Mouse (Mus musculus) neural tube, embryonic 12.5 days (tissue): ENCODE measurements around the gene Lyrm4. TPM values are rescaled to one million over a fixed set of nuclear protein-coding genes. Genes with fewer than 3 reads are reported as not detected.

ENCODE experiments used
- ATAC-seq: fragments of 200-750 bp; cut with Nextera tagmentation; 2 replicates; pipeline ENCODE4 v1.8.0; 2017; ENCODE audit warnings: low read depth, mild to moderate bottlenecking, moderate TSS enrichment, moderate library complexity; ENCODE audit not compliant: low FRiP score
- H3K27ac ChIP-seq: fragments of 300-500 bp; sonication (generic); 2 replicates; pipeline ENCODE4 v1.5.1; 2016
- H3K27me3 ChIP-seq: fragments of 300-500 bp; sonication (generic); replicated peaks from 2 replicates; pipeline ENCODE4 v1.6.1; 2016; ENCODE audit warnings: mild to moderate bottlenecking
- H3K36me3 ChIP-seq: fragments of 300-500 bp; sonication (generic); 2 replicates; pipeline ENCODE4 v1.6.1; 2016; ENCODE audit warnings: mild to moderate bottlenecking
- H3K4me1 ChIP-seq: fragments of 300-500 bp; sonication (generic); 2 replicates; pipeline ENCODE4 v1.6.1; 2016
- H3K4me2 ChIP-seq: fragments of 300-500 bp; sonication (generic); replicated peaks from 2 replicates; pipeline ENCODE4 v1.6.1; 2016; ENCODE audit warnings: mild to moderate bottlenecking
- H3K4me3 ChIP-seq: fragments of 300-500 bp; sonication (generic); 2 replicates; pipeline ENCODE4 v1.5.1; 2016
- H3K9ac ChIP-seq: fragments of 300-500 bp; sonication (generic); 2 replicates; pipeline ENCODE4 v1.6.1; 2016; ENCODE audit warnings: mild to moderate bottlenecking
- H3K9me3 ChIP-seq: fragments of 300-500 bp; sonication (generic); 2 replicates; pipeline ENCODE4 v1.6.1; 2016; ENCODE audit warnings: mild to moderate bottlenecking
- WGBS: fragments of 180-500 bp; shearing (Covaris S2); methylation state at CpG from one replicate; pipeline ENCODE4 v1.1.7; 2016; 5-methylcytosine and 5-hydroxymethylcytosine counted together
- polyA plus RNA-seq: library from polyadenylated mRNA; unstranded; fragments of >200 nt; fragmentation: Nextera tagmentation; extraction: Ambion mirVana; gene quantifications from 2 replicates; pipeline ENCODE4 v1.2.1, GENCODE M21; 2016

Lyrm4 gene
- polyA plus RNA-seq, 1 experiment from 2014 or later, result 23.8 TPM

DNA sequence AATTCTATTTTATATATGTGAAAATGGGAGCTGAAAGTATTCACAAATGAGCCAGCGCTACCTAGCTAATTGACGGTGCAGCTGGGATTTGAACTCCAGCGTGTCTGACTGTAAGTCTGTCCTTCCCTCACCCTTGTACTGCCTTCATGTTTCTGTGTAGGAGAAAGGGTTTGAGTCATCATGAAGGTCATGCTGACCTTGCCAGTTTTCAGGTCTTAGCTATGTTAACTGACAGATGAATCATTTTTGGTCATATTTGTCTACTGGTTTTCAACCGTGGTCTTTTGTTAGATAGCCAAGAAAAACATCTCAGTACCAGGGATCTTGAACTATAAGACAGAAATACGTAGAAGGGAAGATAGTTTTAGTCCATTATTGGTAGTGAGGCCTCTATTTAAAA is 14.1 kb upstream of the Lyrm4 start:
- Histone ChIP-seq H3K4me1 (no peaks in the 10 kb centered on the region), H3K4me2 (no peak overlapping the region), H3K9ac (no peak overlapping the region), H3K4me3 (no peak overlapping the region), H3K9me3 (no peaks in the 10 kb centered on the region), H3K36me3 (no peaks in the 10 kb centered on the region), H3K27ac (no peak overlapping the region), H3K27me3 (no peaks in the 10 kb centered on the region)
- WGBS, result 92% methylated on average over 5 of the region's 5 CpGs
- ATAC-seq, result no peak

DNA sequence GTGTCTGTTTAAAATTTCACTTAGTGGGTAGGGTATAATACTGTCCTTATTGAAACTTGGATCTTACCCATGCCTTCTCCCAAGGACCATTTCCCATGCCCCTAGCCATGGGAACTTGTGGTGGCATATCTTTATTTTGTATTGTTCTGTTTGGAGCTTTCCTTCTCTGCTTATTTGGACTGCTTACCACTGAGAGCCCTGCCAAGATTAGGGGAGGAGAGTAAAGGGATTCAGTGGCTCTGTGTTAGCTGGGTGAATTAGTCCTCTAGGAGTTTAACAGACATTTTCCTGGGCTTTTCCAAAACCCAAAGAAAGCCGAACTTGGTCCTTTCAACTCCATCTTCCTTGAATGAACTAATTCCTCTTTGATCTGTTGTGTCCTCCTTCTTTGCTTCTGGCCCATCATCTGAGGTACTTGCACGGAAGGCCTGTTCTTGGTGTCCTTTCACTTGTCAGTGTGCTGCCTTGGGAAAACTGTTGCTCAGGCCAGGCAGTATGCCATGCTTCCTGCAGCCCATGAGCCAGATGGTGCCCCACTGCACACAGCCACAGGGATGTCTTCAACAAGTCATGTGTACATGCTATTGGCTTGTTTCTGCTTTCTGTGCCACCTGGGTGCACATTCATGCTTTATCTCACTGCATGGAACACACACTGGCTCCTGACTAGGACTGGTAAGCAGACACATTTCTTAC is 12.2 kb upstream of the Lyrm4 start:
- Histone ChIP-seq H3K9me3 (no peaks in the 10 kb centered on the region), H3K36me3 (no peaks in the 10 kb centered on the region), H3K27ac (no peak overlapping the region), H3K9ac (no peak overlapping the region), H3K27me3 (no peaks in the 10 kb centered on the region), H3K4me2 (no peak overlapping the region), H3K4me1 (no peaks in the 10 kb centered on the region), H3K4me3 (no peak overlapping the region)
- WGBS, result 86% methylated on average over 2 of the region's 2 CpGs
- no peak for ATAC-seq

DNA sequence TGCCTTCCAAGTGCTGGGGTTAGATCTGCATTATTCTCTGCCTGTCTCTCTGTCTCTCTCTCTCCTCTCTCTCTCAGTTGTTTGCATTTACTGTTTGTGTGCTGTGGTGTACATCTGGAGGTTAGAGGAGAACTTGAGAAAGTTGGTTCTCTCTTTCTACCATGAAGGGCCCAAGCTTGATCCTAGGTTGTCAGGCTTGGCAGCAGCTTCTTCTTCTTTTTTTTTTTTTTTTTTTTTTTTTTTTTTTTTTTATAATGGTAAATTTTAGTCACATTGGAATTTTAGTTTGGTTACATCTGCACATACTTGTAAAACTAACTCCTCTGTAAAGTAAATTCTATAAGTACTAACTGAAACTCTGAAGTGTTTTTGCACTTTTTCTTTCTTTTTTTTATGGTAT is 3.3 kb upstream of the Lyrm4 start:
- Histone ChIP-seq H3K27me3 (no peaks in the 10 kb centered on the region), H3K9me3 (no peaks in the 10 kb centered on the region), H3K27ac (no peak overlapping the region), H3K4me3 (no peak overlapping the region), H3K4me2 (no peak overlapping the region), H3K9ac (no peak overlapping the region), H3K4me1 (peaks cover 6% of the 10 kb centered on the region), H3K36me3 (no peaks in the 10 kb centered on the region)
- no peak for ATAC-seq

DNA sequence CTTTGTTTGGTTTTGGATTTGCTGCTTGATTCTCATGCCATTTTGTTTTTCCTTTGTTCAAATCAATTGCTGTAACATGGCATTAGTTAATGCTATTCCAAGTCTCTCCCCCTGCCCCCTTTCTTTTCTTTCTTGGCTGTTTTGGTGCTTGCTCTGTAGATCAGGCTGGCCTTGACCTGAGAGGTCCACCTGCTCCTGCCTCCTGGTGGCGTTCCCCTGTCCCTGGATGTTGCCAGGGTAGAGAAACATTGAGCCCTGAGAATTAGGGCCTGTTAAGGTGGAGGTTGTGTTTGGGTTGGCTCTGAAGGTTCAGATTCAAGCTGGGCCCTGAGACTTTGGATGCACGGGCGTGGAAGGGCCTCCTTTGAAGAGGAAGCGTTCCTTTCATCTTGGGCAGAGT is 2.4 kb upstream of the Lyrm4 start:
- no peak for ATAC-seq
- 80% methylated on average over 4 of the region's 4 CpGs for WGBS
- no peaks in the 10 kb centered on the region for H3K9me3 ChIP-seq
- peaks cover 6% of the 10 kb centered on the region for H3K4me1 ChIP-seq
- no peak overlapping the region for H3K4me3 ChIP-seq
- no peak overlapping the region for H3K27ac ChIP-seq
- H3K36me3 ChIP-seq, result no peaks in the 10 kb centered on the region
- H3K9ac ChIP-seq, result no peak overlapping the region
- no peaks in the 10 kb centered on the region for H3K27me3 ChIP-seq
- no peak overlapping the region for H3K4me2 ChIP-seq

DNA sequence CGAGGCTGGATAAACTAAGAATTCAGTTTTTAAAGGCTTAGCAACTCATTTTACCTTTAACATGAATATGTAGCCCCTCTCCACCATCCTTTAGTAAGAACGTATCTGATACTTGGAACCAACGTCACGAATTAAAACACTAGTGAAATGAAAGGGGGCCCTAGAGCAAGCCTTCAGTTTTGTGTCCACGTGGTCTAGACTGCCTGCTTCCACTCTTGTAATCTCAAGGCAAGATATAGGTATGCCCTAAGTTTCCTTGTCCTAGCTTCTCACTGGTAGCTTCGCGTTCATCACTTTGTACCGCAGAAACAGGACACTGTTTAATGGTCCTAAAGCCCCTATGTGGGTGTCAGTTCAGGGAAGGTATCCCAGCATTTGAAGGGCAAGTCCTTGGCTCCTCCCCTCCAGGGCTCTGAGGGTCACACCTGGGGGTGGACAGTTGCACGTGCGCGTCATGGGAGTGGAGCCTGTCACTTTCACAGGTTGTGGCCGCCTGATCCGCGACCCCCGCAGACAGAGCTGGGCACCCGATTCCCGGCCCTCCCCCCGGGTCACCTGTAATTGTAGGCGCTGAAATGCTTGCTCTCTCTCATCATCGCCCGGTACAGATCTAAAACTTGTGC is 695 bp downstream of the Lyrm4 start:
- no peaks in the 10 kb centered on the region for H3K36me3 ChIP-seq
- H3K4me1 ChIP-seq, result peaks cover 6% of the 10 kb centered on the region
- no peak overlapping the region for H3K27ac ChIP-seq
- 9% methylated on average over 21 of the region's 21 CpGs for WGBS
- peak overlapping the region; percentile 65 for H3K9ac ChIP-seq
- H3K27me3 ChIP-seq, result no peaks in the 10 kb centered on the region
- ATAC-seq, result peak; percentile 37
- peak overlapping the region; percentile 95 for H3K4me2 ChIP-seq
- H3K9me3 ChIP-seq, result no peaks in the 10 kb centered on the region
- H3K4me3 ChIP-seq, result peak overlapping the region; percentile 54

DNA sequence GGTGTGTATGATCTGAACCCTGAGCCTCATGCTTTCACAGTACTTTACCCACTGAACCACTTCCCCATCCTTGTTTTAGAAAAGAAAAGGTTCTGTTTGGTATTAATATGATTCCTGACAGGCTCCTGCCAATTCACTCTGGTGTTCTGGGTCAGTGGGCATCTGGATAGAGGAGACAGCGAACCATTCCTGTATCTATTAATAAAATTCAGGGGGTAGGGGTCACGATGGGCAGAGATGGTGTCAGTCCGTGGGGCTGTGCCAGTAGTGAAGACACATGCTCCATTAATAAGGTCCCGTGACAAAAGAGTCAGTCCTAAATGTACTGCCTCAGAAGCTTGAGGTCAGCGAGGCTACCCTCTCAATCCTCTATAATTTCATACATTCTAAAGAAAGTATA is 4.1 kb downstream of the Lyrm4 start:
- no peak overlapping the region for H3K27ac ChIP-seq
- no peak overlapping the region for H3K9ac ChIP-seq
- H3K4me1 ChIP-seq, result peaks cover 6% of the 10 kb centered on the region
- 87% methylated on average over 5 of the region's 5 CpGs for WGBS
- no peak overlapping the region for H3K4me2 ChIP-seq
- no peaks in the 10 kb centered on the region for H3K9me3 ChIP-seq
- H3K4me3 ChIP-seq, result no peak overlapping the region
- H3K36me3 ChIP-seq, result no peaks in the 10 kb centered on the region
- ATAC-seq, result no peak
- H3K27me3 ChIP-seq, result no peaks in the 10 kb centered on the region

DNA sequence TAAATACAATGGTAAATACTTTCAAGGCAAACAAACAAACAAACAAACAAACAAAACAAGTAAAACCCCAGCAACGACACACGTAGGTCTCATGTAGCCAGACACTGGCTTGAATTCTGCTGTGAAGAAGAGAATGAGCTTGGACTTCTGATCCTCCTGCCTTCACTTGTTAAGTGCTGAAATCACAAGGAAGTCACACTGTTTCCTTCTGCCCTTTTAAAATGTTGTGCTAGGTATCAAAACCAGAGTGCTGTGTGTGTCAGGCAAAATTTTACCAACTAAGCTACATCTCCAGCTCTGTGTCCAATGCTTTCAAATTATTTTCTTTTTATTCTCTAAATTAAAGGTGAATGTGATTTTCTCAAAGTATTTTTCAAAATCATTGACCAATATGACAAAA is 6.0 kb downstream of the Lyrm4 start:
- Histone ChIP-seq H3K9me3 (no peaks in the 10 kb centered on the region), H3K27ac (no peak overlapping the region), H3K9ac (no peak overlapping the region), H3K36me3 (no peaks in the 10 kb centered on the region), H3K4me2 (no peak overlapping the region), H3K4me3 (no peak overlapping the region), H3K4me1 (peaks cover under 1% of the 10 kb centered on the region), H3K27me3 (no peaks in the 10 kb centered on the region)
- ATAC-seq, result no peak
- WGBS, result 91% methylated on average over 2 of the region's 2 CpGs

DNA sequence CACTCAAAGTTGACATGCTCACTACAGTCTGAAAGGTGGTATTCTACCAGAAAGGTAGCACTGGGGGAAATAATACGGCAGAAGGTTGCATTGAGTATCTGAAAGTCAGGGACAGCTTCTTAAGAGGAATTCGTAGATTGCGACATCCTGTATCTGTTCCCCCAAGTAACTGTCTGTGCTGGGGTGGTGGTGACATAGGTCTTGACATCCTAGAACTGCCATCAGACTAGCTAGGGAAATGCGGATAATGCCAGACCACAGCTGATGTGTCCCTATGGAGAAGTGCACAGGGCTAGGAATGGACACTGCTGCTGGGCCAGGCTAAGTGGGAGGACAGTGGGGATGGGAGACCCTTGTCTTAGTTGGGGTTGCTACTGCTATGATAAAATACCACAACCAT is 8.8 kb downstream of the Lyrm4 start:
- no peaks in the 10 kb centered on the region for H3K4me1 ChIP-seq
- WGBS, result 93% methylated on average over 4 of the region's 4 CpGs

DNA sequence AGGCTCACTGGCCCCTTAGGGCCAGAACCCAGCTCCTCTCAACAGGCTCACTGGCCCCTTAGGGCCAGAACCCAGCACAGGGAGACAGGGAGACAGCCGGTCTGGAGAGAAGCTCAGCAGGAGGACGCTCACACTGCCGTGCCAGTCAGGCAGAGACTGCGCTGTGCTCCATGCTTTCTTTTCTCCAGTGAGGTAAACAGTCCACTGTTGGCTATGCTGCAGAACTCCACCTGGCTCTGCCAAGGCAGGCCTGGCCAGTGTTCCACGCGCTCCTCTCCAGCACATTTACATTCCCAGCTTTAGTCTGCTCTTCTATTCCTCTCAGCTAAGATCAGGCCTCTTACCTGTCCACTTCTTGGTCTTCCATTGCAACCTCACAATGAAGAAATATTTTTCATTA is 11.7 kb downstream of the Lyrm4 start:
- Histone ChIP-seq H3K27ac (no peak overlapping the region), H3K9me3 (no peaks in the 10 kb centered on the region), H3K4me1 (no peaks in the 10 kb centered on the region), H3K36me3 (no peaks in the 10 kb centered on the region), H3K4me2 (no peak overlapping the region), H3K4me3 (no peak overlapping the region), H3K9ac (no peak overlapping the region), H3K27me3 (no peaks in the 10 kb centered on the region)
- ATAC-seq, result no peak
- WGBS, result 86% methylated on average over 6 of the region's 6 CpGs

More for the DNA sequence above, 8.8 kb downstream of the Lyrm4 start:
- H3K27me3 ChIP-seq, result no peaks in the 10 kb centered on the region
- no peak overlapping the region for H3K4me2 ChIP-seq
- H3K36me3 ChIP-seq, result no peaks in the 10 kb centered on the region
- H3K9ac ChIP-seq, result no peak overlapping the region
- no peak overlapping the region for H3K4me3 ChIP-seq
- no peak overlapping the region for H3K27ac ChIP-seq
- no peak for ATAC-seq
- H3K9me3 ChIP-seq, result no peaks in the 10 kb centered on the region

DNA sequence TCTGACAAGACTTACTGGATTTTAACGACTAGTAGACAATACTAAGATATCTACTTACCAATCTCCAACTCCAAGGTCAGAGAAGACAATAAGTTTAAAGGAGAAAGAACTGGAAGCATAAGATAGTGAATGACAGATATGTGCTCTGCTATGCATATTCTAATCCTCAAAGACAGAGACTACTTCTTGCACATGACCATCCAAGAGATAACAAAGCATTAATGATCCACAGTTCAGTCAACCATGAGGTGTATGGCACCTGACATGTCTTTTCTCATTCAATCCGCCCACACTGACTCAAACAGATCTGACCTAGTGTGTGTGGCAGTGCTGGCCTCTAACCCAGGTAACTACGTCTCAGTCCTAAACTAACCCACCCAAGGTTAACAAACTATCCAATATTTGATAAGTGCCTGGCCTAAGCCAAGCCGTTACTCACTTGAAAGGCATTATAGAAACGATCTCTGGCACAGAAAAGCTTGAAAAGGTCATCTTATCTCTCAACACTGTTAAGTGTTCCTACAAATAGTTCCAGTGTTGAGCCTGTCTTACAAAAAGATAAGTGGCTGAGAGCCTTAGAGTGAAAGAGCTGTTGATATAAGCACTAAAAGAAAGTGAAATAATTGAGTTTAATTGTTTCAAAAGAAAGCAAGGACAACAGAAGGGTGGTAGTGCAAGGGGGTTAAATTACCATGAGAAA is 20.5 kb downstream of the Lyrm4 start:
- no peaks in the 10 kb centered on the region for H3K9me3 ChIP-seq
- no peaks in the 10 kb centered on the region for H3K36me3 ChIP-seq
- no peak overlapping the region for H3K4me3 ChIP-seq
- H3K27me3 ChIP-seq, result no peaks in the 10 kb centered on the region
- H3K27ac ChIP-seq, result no peak overlapping the region
- WGBS, result 93% methylated on average over 5 of the region's 5 CpGs
- no peak overlapping the region for H3K4me2 ChIP-seq
- no peak overlapping the region for H3K9ac ChIP-seq
- ATAC-seq, result no peak
- H3K4me1 ChIP-seq, result no peaks in the 10 kb centered on the region

DNA sequence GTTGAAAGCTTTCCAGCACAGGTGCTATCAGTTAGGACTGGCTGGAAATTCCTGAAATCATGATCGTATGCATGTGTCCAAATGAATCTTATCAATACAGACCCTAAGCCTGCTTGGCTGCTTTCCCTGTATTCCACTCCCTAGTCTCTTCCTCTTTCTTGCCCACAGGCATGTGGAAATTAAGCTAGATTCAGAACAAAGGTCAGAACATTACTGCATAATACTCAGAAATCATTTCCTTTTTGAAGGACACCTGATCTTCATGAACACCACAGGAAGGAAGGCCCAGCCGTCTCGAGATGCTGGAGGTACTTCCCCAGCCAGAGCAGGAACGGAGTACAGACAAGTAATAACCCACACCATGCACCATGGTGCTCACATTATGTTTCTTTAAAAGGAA is 29.2 kb downstream of the Lyrm4 start:
- no peaks in the 10 kb centered on the region for H3K4me1 ChIP-seq
- no peak overlapping the region for H3K4me2 ChIP-seq
- WGBS, result 87% methylated on average over 4 of the region's 4 CpGs
- no peaks in the 10 kb centered on the region for H3K27me3 ChIP-seq
- H3K27ac ChIP-seq, result no peak overlapping the region
- H3K4me3 ChIP-seq, result no peak overlapping the region
- H3K9ac ChIP-seq, result no peak overlapping the region
- no peaks in the 10 kb centered on the region for H3K9me3 ChIP-seq
- ATAC-seq, result no peak
- peaks cover 3% of the 10 kb centered on the region; the same call in 1 of the 2 replicates for H3K36me3 ChIP-seq

DNA sequence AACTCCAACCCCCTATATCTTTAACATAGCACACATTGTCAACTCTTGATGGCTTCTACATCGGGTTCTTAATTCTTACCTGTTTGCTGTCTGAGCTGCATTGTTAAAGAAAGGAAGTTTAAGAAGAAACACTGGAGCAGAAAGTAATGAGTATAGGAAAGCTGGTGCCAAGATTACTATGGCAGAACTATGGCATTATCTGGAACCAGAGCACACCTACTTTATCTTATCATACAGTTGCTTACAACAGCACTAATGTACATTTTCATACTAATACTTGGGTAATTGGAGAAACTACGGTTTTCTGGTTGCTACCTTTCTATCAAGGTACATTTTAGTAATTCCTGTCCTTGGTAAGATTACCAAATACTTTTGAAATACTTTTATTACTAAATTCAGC is 29.9 kb downstream of the Lyrm4 start:
- Histone ChIP-seq H3K27me3 (no peaks in the 10 kb centered on the region), H3K27ac (no peak overlapping the region), H3K9ac (no peak overlapping the region), H3K4me2 (no peak overlapping the region), H3K4me1 (no peaks in the 10 kb centered on the region), H3K9me3 (no peaks in the 10 kb centered on the region), H3K36me3 (peaks cover 3% of the 10 kb centered on the region; the same call in 1 of the 2 replicates), H3K4me3 (no peak overlapping the region)
- WGBS, result 88% methylated on average over 2 of the region's 2 CpGs
- ATAC-seq, result no peak
